Mouse (Mus musculus) ovary, postnatal 14 days (tissue): ENCODE results near the gene Xrcc1.

Source experiments
- DNase-seq: peaks from one replicate; pipeline ENCODE4 v3.0.0; 2022; ENCODE audit warnings: low spot score

Xrcc1 gene

GRCm38 (mm10) chr7:24528861-24529260 lies 17.2 kb upstream of the Xrcc1 start:
- DNase-seq = no peak

GRCm38 (mm10) chr7:24529580-24529979 lies 16.5 kb upstream of the Xrcc1 start:
- DNase-seq = no peak

- DNase-seq = peak; percentile 98
These were observed 15.8 kb upstream of the Xrcc1 start, which contains the start of gene Irgq for GRCm38 (mm10) chr7:24530062-24530931. TSS of gene Irgq (plus strand) at chr7:24530689.

- peak; percentile 55 for DNase-seq
These were observed 14.7 kb upstream of the Xrcc1 start for GRCm38 (mm10) chr7:24531211-24531971.

GRCm38 (mm10) chr7:24533031-24533571 lies 13.0 kb upstream of the Xrcc1 start:
- DNase-seq = no peak

- DNase-seq = no peak
These were observed 12.3 kb upstream of the Xrcc1 start for GRCm38 (mm10) chr7:24533806-24534205.

- DNase-seq = no peak
These were observed 11.8 kb upstream of the Xrcc1 start for GRCm38 (mm10) chr7:24534301-24534700.

- no peak for DNase-seq
These were observed 9.0 kb upstream of the Xrcc1 start for GRCm38 (mm10) chr7:24537081-24537480.

GRCm38 (mm10) chr7:24537591-24537990 lies 8.5 kb upstream of the Xrcc1 start:
- DNase-seq = no peak

- DNase-seq = no peak
These were observed 7.9 kb upstream of the Xrcc1 start for GRCm38 (mm10) chr7:24538154-24538553.

- DNase-seq = no peak
These were observed 7.4 kb upstream of the Xrcc1 start for GRCm38 (mm10) chr7:24538701-24539100.

GRCm38 (mm10) chr7:24539686-24540085 lies 6.4 kb upstream of the Xrcc1 start:
- no peak for DNase-seq

- DNase-seq = no peak
These were observed 1.6 kb upstream of the Xrcc1 start for GRCm38 (mm10) chr7:24544506-24544905.

- peak; percentile 97 for DNase-seq
These were observed 723 bp downstream of the Xrcc1 start for GRCm38 (mm10) chr7:24546634-24547389.

GRCm38 (mm10) chr7:24547534-24548036 lies 1.5 kb downstream of the Xrcc1 start:
- DNase-seq = no peak

GRCm38 (mm10) chr7:24551985-24552759 lies 6.1 kb downstream of the Xrcc1 start:
- no peak for DNase-seq

GRCm38 (mm10) chr7:24555786-24556185 lies 9.7 kb downstream of the Xrcc1 start:
- no peak for DNase-seq

GRCm38 (mm10) chr7:24561450-24561849 lies 15.4 kb downstream of the Xrcc1 start:
- no peak for DNase-seq

- DNase-seq = no peak
These were observed 17.2 kb downstream of the Xrcc1 start for GRCm38 (mm10) chr7:24563191-24563836.

GRCm38 (mm10) chr7:24563837-24564206 lies 17.7 kb downstream of the Xrcc1 start:
- no peak for DNase-seq
